Mouse (Mus musculus): ENCODE data around the gene Acsl6. TPM values are rescaled to one million over a fixed set of nuclear protein-coding genes. Genes with fewer than 3 reads are reported as not detected.
"Not testable (repeated sequence)": the region's sequence is repeated elsewhere in the genome, so short reads cannot be mapped to it uniquely, and the experiment has no call there.

The Acsl6 gene
- total RNA-seq (2021): 10 to 100 TPM; 20.7 to 21.7 TPM
- long read RNA-seq, experiment 1, full-length matches to known transcripts: 5 of 45 reads
- long read RNA-seq, experiment 1, partial matches to known transcripts: 15 of 45 reads
- long read RNA-seq, experiment 1, other reads (novel, unspliced or antisense): 25 of 45 reads
- long read RNA-seq, experiment 2, full-length matches to known transcripts: 12 of 37 reads
- long read RNA-seq, experiment 2, partial matches to known transcripts: 7 of 37 reads
- long read RNA-seq, experiment 2, other reads (novel, unspliced or antisense): 18 of 37 reads

DNA sequence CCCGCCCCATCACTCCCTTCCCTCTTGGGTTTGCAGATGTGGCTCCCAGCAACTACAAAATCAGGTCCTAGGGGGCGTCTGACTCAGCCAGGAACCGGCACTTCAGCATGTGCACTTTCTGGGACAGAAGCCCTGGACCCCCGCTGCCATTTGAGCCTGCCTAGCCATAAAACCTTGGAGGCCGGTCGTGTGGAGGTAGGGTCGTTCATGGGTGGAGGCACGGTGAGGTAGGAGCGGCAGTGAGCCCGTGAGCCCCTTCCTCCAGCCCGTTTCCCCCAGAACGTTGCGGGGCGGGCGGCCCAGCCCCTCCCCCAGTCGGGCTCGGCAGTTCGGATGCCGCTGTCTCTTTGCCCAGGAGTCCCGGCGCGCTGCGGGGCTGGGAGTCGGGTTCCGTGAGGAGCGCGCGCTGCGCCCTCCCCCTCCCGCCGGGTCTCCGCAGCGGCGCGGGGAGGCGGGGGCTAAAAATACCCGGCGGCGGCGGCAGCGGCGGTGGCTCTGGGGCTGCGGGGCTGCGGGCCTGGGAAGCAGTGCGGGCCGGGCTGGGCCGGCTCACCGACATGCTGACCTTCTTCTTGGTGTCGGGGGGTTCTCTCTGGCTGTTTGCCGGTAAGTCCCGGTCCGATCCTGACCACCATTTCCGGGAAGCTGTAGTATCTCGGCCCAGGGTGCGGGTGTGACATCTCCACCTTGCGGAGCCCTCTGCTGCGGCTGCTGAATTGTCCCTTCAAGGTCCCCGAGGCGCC lies at the start of gene Acsl6:
Gene Acsl6, plus strand, starts transcription at position 71 of the 743 bp plus-strand sequence.
- no peak for DNase-seq
- intact Hi-C loops (cut with DNase I): loop anchor here (2.0 to 10.0 kb wide), 2 partner anchors 51 to 231 kb away; no protein-coding TSS in a partner anchor

DNA sequence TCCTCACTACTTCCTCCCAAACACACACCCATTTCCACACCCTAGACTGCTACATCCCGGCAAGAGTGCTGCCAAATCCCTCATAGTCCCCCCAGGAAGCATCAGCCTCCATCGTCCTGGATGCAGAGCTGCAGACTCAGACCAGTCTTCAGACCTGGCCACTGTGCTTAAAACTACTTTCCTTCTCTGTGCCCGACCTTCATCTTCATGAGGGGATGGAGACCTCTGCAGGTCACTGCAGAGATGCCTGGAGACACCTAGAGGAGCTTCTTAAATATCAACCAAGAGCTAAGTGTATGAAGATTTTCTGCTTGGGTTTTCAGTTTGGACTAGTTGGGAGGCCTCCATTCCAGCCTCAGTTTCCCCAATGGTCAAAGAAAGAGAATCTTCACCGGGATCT lies 49.5 kb upstream of the Acsl6 start:
- intact Hi-C loops (cut with DNase I): loop anchor here (10.0 kb wide), 1 partner anchor 319 kb away; no protein-coding TSS in a partner anchor
- DNase-seq: no peak

DNA sequence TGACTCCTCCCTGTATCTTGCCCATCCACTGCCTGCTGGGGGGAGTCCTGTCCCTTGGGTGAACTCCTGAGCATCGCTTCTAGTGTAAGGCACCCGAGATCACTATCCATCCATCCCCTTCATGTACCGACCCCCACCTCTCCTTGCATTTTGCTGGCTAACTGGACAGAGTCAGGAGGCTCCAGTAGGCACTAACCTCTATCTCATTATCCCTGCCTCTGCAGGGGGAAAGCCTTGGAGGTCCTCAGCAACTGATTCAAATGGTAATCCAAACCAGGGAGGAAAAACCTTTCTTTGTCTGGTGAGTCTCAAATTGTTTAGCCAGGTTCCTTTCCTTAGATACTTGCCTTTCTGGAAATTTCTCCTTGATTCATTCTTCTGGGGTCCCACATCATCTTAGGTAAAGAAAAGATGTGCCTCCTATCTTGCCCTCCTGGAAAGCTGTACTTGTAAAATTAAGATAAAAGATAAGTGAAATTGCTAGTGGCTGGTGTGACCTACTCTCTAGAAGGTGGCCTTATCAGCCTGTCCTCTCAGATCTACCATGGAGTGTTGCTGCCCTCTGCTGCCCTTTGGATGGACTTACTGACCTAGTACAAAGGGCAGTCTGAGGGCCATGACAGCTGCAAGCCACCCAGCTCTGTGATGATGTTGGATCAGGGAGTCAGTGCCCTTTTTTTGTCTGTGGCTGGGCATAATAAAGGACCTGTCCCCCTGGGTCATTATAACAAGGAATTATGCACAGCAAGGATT lies 46.8 kb upstream of the Acsl6 start:
- DNase-seq: peak; percentile 60 to 66
- intact Hi-C loops (cut with DNase I): loop anchor here (1.0 to 10.0 kb wide), 3 partner anchors 164 to 322 kb away; no protein-coding TSS in a partner anchor

DNA sequence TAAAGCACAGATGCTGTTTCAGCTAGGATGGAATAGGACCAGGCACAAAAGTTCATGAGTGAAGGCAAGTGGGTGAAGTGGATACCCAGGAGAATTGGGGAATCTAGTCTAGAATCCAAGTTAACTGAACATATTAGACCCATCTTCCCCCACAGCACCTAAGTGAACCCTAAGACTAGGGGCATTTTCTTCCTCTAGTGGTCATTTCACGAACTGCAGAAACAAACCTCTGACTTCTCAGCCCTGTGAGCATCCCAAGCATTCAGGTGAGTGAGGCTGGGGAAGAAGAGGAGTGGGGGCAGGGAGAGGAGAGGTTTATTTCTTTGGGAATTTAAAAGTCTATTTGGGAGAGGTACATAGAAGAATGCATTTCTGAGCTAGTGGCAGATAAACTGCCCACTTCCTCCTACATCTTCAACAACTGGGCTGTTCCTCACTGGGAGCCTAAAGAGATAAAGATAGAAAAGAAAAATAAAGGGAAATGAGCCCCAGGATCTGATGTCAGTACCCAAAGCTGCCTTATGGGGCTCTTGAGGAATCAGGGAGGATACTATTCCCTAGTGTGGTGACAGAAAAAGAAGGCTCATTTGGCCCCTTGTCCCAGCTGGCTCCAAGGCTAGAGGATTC lies 40.1 kb upstream of the Acsl6 start:
- intact Hi-C loops (cut with DNase I): loop anchor here (5.0 kb wide), 1 partner anchor 94 kb away; no protein-coding TSS in a partner anchor
- DNase-seq: no peak

GRCm38 (mm10) chr11:54264542-54264941 lies 39.1 kb upstream of the Acsl6 start:
- peak in 1 of 2 experiments; percentile 35 for DNase-seq
- intact Hi-C loops (cut with DNase I): loop anchor here (5.0 kb wide), 1 partner anchor 93 kb away; no protein-coding TSS in a partner anchor

DNA sequence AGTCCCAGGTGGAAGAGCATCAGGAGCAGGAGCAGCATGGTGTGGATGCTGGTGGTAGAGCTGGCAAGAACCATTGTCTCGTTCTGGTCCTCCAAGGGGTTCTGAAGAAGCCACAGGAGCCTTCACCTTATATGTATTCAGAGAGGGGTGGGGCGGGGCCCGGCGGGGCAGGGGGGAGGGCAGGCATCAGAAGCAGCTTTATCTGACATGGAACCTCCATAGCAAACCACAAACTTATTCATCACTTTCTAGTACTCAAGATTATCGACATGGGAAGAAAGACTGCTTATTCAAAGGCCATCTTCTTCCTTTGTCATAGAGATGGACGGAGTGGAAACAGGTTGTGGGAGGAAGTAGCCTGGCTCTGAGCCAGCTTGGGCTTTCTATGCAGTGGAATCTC lies 36.4 kb upstream of the Acsl6 start, which contains the start of gene Il3:
Gene Il3, minus strand, starts transcription at position 101 of the 400 bp plus-strand sequence.
- intact Hi-C loops (cut with DNase I): loop anchor here (5.0 kb wide), 1 partner anchor 145 kb away; no protein-coding TSS in a partner anchor
- DNase-seq: no peak

DNA sequence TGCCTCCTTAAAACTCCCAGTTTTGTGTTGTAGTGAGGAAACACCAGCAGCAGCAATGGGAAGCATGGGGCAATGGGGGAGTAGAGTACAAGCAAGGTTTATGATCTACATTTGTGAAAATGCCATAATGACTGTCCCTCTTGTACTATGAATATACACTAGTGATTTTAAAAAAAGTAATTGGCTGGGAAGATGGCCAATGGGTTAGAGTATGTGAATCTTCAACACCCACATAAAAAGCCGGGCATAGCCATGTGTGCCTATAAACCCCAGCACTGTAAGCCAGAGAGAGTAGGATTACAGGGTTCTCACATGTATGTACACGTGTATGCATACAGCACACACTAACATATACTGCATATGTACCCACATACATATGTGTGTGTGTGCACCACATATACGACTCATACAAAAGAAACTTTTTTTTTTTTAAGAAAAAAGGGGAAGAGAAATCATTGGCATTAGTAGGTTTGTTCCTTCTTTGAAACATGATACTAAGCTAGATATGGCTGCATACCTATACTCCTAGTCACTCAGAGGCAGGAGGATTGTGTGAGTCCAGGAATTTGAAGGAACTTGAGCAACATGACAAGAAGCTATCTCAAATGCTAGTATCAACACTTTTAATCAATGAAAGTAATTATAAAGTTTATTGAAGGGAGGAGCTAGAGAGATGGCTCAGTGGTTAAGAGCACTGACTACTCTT lies 34.3 kb upstream of the Acsl6 start:
- DNase-seq: no peak
- intact Hi-C loops (cut with DNase I): loop anchor here (5.0 kb wide), 1 partner anchor 143 kb away; no protein-coding TSS in a partner anchor

GRCm38 (mm10) chr11:54271437-54271949 lies 32.1 kb upstream of the Acsl6 start:
- intact Hi-C loops (cut with DNase I): no loop called here
- no peak for DNase-seq

DNA sequence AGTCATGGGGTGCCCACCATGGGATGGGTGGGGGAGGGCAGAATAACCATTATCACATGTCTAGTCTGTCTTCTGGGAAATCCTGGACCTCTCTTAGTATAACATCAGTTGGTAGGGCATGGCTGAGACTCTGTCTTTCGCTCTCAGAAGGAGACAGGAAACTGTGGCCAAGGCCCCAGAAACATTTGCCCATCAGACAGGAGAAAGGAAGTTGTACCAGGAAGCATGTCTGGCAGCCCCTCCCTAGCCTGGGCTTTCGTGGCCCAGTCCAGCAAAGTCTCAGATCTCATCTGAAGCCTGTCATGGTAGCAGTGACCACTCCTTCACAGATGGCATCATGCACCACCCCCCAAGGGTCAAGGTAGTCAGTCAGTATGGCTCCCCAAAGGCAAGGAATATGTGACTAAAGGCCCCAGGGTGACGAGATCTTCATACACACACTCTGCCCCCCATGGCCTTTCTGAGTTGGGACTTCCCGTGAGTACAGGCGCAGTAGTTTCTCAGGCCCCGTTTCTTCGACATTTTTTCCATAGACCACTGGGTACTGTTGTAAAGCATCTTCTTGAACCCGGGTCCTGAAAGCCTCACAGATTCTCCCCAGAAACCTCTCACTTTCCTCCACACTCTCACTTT lies 15.7 kb upstream of the Acsl6 start:
- no peak for DNase-seq
- intact Hi-C loops (cut with DNase I): no loop called here

DNA sequence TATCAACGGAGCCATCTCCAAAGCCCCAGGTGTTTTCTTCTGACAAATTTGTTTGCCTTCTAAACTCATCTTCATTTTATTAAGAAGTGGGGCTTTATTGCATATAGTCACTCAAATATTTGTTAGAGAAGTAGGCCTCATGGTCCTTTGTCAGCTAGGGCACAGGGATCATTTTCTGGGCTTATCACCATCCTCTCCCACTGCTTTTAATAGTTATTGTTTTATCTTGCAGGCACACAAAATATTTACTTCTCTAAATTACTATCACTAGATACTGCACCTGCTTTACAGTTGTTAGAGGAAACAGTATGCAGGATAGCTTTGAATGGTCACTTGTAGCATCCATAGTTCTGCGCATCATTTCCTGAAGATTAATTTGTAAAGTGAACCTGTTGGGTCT lies 11.4 kb upstream of the Acsl6 start:
- intact Hi-C loops (cut with DNase I): no loop called here
- no peak for DNase-seq

DNA sequence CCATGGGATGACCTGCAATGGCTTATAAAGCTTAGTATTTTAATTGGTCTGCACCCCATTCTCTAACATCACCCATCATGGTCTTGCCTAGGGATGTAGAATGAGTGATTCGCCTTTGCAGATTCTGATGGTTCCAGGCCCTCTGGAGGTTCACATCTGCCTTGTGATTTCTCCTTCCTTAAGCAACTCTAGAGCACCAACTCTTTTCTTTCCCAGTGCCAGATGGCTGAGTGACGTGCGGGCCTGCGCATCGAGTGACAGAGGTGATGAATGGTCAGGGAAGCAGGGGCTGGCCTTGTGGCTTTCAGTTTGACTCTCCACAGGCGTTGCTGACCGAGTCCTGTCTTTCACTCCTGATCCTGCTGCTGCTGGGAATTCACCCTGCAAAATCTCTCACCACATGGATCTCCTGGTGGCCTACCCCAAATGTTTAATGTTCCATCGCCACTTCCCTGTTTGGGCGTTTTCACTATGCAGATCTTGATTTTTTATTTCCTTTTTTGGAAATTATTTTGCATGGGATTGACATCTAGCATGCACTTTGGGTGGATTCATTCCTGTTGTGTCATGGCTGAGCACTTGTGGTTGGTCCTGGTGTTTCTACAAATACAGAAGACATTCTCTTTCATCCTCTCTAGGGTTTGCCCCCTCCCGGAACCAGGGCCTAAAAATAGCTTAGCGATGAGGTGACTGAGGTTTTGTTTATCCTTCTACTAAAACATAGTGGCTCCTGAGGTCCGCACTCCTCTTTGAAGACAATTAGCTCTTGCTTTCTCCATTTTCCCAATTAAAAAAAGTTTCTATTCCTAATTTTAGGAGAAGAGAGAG lies 9.4 kb upstream of the Acsl6 start:
- no peak for DNase-seq
- intact Hi-C loops (cut with DNase I): no loop called here

DNA sequence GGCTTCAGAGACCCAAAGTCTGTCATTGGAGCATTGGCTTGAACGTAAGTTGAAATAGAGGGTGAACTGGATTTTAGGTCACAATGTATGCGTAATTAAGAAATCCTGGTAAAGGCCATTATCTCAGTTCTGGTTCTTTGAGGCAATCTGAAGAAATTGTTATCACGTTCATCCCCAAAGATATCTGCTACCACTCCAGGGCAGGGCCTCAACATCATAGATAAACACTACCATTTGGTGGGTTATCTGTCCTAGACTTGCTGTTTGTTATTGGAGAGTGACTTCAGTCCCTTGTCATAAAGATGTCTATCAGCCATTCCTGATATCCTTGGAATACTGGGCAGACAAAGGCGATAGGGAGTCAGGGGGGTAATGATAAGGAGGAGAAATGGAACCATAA lies 7.6 kb upstream of the Acsl6 start:
- intact Hi-C loops (cut with DNase I): no loop called here
- no peak for DNase-seq

DNA sequence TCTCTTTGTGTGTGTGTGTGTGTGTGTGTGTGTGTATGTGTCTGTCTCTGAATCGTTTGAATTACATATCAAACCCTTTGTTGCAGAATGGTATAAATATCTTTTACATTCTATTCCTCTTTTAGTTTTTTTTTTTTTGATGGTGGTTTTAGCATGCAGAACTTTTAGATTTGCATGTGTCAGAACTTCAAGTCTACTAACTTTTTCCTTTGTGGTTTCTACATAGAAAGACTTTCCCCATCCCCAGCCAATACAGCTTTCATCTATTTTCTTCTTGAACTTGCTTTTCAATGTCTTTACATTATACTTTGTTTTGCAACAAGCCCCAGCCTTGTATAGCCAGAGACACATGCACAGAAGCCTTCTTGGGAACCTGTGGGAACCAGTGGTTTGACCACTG lies 6.9 kb upstream of the Acsl6 start:
- DNase-seq: no peak
- intact Hi-C loops (cut with DNase I): no loop called here

DNA sequence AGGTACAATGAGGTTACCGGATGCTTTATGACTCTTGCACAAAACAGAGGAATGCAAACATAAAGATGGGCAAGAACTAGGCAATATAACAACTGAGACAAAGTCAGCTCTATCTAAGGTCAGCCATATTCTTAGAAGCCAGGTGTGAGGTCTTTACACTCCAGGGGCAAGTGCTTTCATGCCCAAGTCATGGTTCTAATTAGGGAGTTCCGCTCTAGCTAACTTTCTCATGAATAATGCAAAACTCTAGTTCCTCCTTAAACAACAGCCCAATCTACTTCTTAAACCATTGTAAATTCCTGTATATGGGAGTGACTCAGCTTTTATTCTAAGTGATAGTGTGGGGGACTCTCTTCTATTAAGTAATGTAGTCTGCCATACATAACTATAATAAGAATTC lies 6.1 kb upstream of the Acsl6 start:
- intact Hi-C loops (cut with DNase I): not testable (repeated sequence)

DNA sequence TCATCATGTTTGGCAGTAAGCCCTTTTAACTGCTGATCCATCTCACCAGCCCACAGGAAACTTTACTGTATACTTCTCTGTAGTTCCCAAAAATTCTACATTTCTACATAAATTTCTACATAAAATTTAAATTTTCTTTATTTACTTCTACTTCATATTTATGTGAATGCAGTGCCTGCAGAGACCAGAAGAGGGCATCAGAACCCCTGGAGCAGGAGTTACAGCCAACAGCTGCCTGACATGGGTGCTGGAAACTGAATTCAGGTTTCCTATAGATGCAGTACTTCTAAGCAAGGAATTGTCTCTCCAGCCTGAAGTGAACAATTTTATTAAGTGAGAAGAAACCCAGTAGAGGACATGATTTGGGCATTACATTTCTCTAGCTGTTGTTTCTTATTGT lies 4.8 kb upstream of the Acsl6 start:
- intact Hi-C loops (cut with DNase I): no loop called here
- no peak for DNase-seq

More for the DNA sequence above, 6.1 kb upstream of the Acsl6 start:
- not testable (repeated sequence) for DNase-seq

- DNase-seq: no peak
- intact Hi-C loops (cut with DNase I): loop anchor here (10.0 kb wide), 1 partner anchor 233 kb away; no protein-coding TSS in a partner anchor
Measured at GRCm38 (mm10) chr11:54301994-54302393, 1.6 kb upstream of the Acsl6 start.

GRCm38 (mm10) chr11:54302606-54303005 lies 992 bp upstream of the Acsl6 start:
- no peak for DNase-seq
- intact Hi-C loops (cut with DNase I): loop anchor here (10.0 kb wide), 1 partner anchor 232 kb away; no protein-coding TSS in a partner anchor
